ENCODE assay signal across 9 mouse cellular contexts in genomic region chr1:130784054-130784453, GRCm38 (mm10). TPM values are rescaled to one million over a fixed set of nuclear protein-coding genes. Genes with fewer than 3 reads are reported as not detected.
DNase-seq lines count a peak whose midpoint lies in the region; ATAC-seq and TF ChIP-seq lines count a peak whose summit lies in the region.
"Had no signal": no experiment of that assay in that cellular context is flagged by ENCODE, and none has a peak within 500 bp of the region (broad histone marks: within the 10 kb centered on the region; RNA-seq: fewer than 3 reads in every experiment).

No protein-coding gene starts in this region.

- H3K27ac ChIP-seq in liver, embryonic 12.5 days, result no peak overlapping the region

- H3K4me1 ChIP-seq in lung, adult 2 months (ENCODE audit: control insufficient read depth, insufficient read depth, low read length), result no peaks in the 10 kb centered on the region
- peaks cover 5% of the 10 kb centered on the region; the same call in 1 of the 2 replicates for H3K4me1 ChIP-seq in liver, embryonic 12.5 days

- no peaks in the 10 kb centered on the region for H3K36me3 ChIP-seq in liver, embryonic 12.5 days

- WGBS in lung, adult 2 months, result 4% methylated on average over 4 of the region's 4 CpGs
- WGBS in liver, embryonic 12.5 days (ENCODE audit: insufficient replicate concordance), result 23% methylated on average over 4 of the region's 4 CpGs

- H3K4me2 ChIP-seq in liver, embryonic 12.5 days, result no peak overlapping the region

- H3K27me3 ChIP-seq in liver, embryonic 12.5 days (replicated peaks), result peaks cover 11% of the 10 kb centered on the region

- peak; percentile 46 for TF ChIP-seq CTCF in lung, adult 2 months (IDR thresholded peaks at IDR 0.05; ENCODE audit: insufficient read depth, low read length)

- DNase-seq in cerebellum, postnatal 10 days, result peak; percentile 48 to 52
- DNase-seq in cerebellum, adult 9-11 months, result no peak
- no peak for DNase-seq in lung, adult 2 months
- no peak for DNase-seq in lung, adult 18-20 months
- peak; percentile 25 for DNase-seq in c-Kit-negative CD71-positive TER-119-positive erythroid progenitor cells, embryonic 14.5 days (ENCODE audit: low read depth, low spot score)
- no peak for DNase-seq in yolk sac, embryonic 10.5 days (ENCODE audit: low spot score)
- no peak for DNase-seq in ovary, adult 18-20 months (ENCODE audit: low spot score)

- peak; percentile 57; the same call in 1 of the 2 replicates for ATAC-seq in liver, embryonic 12.5 days

- no peak overlapping the region for H3K4me3 ChIP-seq in lung, adult 2 months (replicated peaks; ENCODE audit: extremely low read depth, low read depth, low read length)
- no peak overlapping the region for H3K4me3 ChIP-seq in liver, embryonic 12.5 days

- TF ChIP-seq POLR2A in lung, adult 2 months (IDR thresholded peaks at IDR 0.05; ENCODE audit: borderline replicate concordance, extremely low read depth, low read depth, low read length), result no peak

- H3K9ac ChIP-seq in liver, embryonic 12.5 days, result no peak overlapping the region

- no peaks in the 10 kb centered on the region for H3K9me3 ChIP-seq in liver, embryonic 12.5 days (replicated peaks)

RNA-seq across cellular contexts. Expression of gene Fcamr, which starts 16.6 kb away (rescaled TPM):
- 0.71 and 1.3 TPM in 2 replicates for polyA plus RNA-seq in lung, adult 2 months (2012; rRNA removed)
- not detected in 2 replicates for polyA plus RNA-seq in liver, embryonic 12.5 days (2016; fragmentation: Nextera tagmentation; extraction: Ambion mirVana)
- polyA plus RNA-seq: heart, embryonic 16.5 days had no signal

RNA-seq across cellular contexts. Expression of gene Pigr, which starts 42.4 kb away (rescaled TPM):
- 15.2 and 21.6 TPM in 2 replicates for polyA plus RNA-seq in lung, adult 2 months (2012; rRNA removed)
- 0.11 and 0.13 TPM in 2 replicates for polyA plus RNA-seq in liver, embryonic 12.5 days (2016; fragmentation: Nextera tagmentation; extraction: Ambion mirVana)

RNA-seq across cellular contexts. Expression of gene AA986860, which starts 52.3 kb away (rescaled TPM):
- 25.6 and 35.4 TPM in 2 replicates for polyA plus RNA-seq in lung, adult 2 months (2012; rRNA removed)
- polyA plus RNA-seq in liver, embryonic 12.5 days (2016; fragmentation: Nextera tagmentation; extraction: Ambion mirVana), result 8.0 and 8.5 TPM in 2 replicates

RNA-seq across cellular contexts. Expression of gene Pfkfb2, which starts 55.0 kb away (rescaled TPM):
- 16.7 and 23.7 TPM in 2 replicates for polyA plus RNA-seq in lung, adult 2 months (2012; rRNA removed)
- 7.1 and 9.0 TPM in 2 replicates for polyA plus RNA-seq in liver, embryonic 12.5 days (2016; fragmentation: Nextera tagmentation; extraction: Ambion mirVana)

Comparison
In these comparisons a context has a peak if more than half of its experiments do, and no peak if none do; other contexts are left out.
1. DNase-seq: peak in cerebellum, postnatal 10 days (2 of 2) and c-Kit-negative CD71-positive TER-119-positive erythroid progenitor cells, embryonic 14.5 days (single experiment); none in cerebellum, adult 9-11 months (single experiment), lung, adult 2 months (single experiment), lung, adult 18-20 months (0 of 2), yolk sac, embryonic 10.5 days (single experiment) and ovary, adult 18-20 months (single experiment).
2. RNA of gene Pigr, which starts 42.4 kb away (polyA plus RNA-seq): 15.2 to 21.6 TPM in lung, adult 2 months; 0.11 to 0.13 TPM in liver, embryonic 12.5 days; every median in the first group is over 10 times any median in the second.